Mouse (Mus musculus): ENCODE data around the gene Hsd11b2.

- no peak for TF ChIP-seq POLR2A (IDR thresholded peaks at IDR 0.05; ENCODE audit: insufficient read depth, low read length)
- 0 out of 2 replicates have a peak, but pooled peaks have one; percentile 21 for TF ChIP-seq EP300 (IDR thresholded peaks at IDR 0.05; ENCODE audit: insufficient read depth, low read depth, low read length)
Observed at GRCm38 (mm10) chr8:105516018-105516645, 2.4 kb upstream of the Hsd11b2 start.

Measured in ES-Bruce4 (cell line).